11 mouse cellular contexts compared by ENCODE assay signal in genomic region chr11:94929599-94929998, GRCm38 (mm10). TPM values are rescaled to one million over a fixed set of nuclear protein-coding genes. Genes with fewer than 3 reads are reported as not detected.
DNase-seq lines count a peak whose midpoint lies in the region; ATAC-seq and TF ChIP-seq lines count a peak whose summit lies in the region.
"Had no signal": no experiment of that assay in that cellular context is flagged by ENCODE, and none has a peak within 500 bp of the region (broad histone marks: within the 10 kb centered on the region; RNA-seq: fewer than 3 reads in every experiment).

No protein-coding gene starts in this region.

- TF ChIP-seq EP300 in heart, postnatal 0 days (IDR thresholded peaks at IDR 0.05; ENCODE audit: low read depth), result no peak

- ATAC-seq in lung, embryonic 14.5 days (ENCODE audit: insufficient read depth), result no peak; the same call in 1 of the 2 replicates
- no peak for ATAC-seq in heart, postnatal 0 days (ENCODE audit: insufficient read depth, low read depth)
- ATAC-seq in midbrain, embryonic 14.5 days (ENCODE audit: low FRiP score, low TSS enrichment), result no peak

- 23% methylated on average over 9 of the region's 9 CpGs for WGBS in lung, embryonic 14.5 days
- 37% methylated on average over 9 of the region's 9 CpGs for WGBS in heart, postnatal 0 days
- 50% methylated on average over 9 of the region's 9 CpGs for WGBS in midbrain, embryonic 14.5 days

- intact Hi-C loops in gastrocnemius, adult 2 months (cut with DNase I), result no loop called here

- no peaks in the 10 kb centered on the region for H3K9me3 ChIP-seq in lung, embryonic 14.5 days (ENCODE audit: low read depth, low read length)
- H3K9me3 ChIP-seq in heart, postnatal 0 days (replicated peaks; ENCODE audit: control insufficient read depth, low read length), result no peaks in the 10 kb centered on the region
- no peaks in the 10 kb centered on the region for H3K9me3 ChIP-seq in midbrain, embryonic 14.5 days (ENCODE audit: control insufficient read depth, low read length)

- no peaks in the 10 kb centered on the region for H3K36me3 ChIP-seq in lung, embryonic 14.5 days (ENCODE audit: insufficient read depth)
- H3K36me3 ChIP-seq in heart, postnatal 0 days (replicated peaks; ENCODE audit: control insufficient read depth, insufficient read depth, low read length), result no peaks in the 10 kb centered on the region
- H3K36me3 ChIP-seq in midbrain, embryonic 14.5 days (ENCODE audit: control insufficient read depth, insufficient read depth, low read length), result no peaks in the 10 kb centered on the region

- no peak for TF ChIP-seq CTCF in gastrocnemius, adult 2 months (IDR thresholded peaks at IDR 0.05)
- TF ChIP-seq CTCF in lung, embryonic 14.5 days (IDR thresholded peaks at IDR 0.05; ENCODE audit: low read depth), result no peak
- TF ChIP-seq CTCF in heart, postnatal 0 days (IDR thresholded peaks at IDR 0.05; ENCODE audit: low read depth), result no peak

- H3K27ac ChIP-seq in gastrocnemius, adult 2 months, result peak overlapping the region; percentile 87
- peak overlapping the region; percentile 97 for H3K27ac ChIP-seq in lung, embryonic 14.5 days (ENCODE audit: low read depth)
- peak overlapping the region; percentile 51 for H3K27ac ChIP-seq in heart, postnatal 0 days (ENCODE audit: low read depth)
- H3K27ac ChIP-seq in midbrain, embryonic 14.5 days (replicated peaks; ENCODE audit: low read depth, low read length), result no peak overlapping the region
- H3K27ac ChIP-seq: left cerebral cortex, adult 2 months had no signal

- peaks cover 44% of the 10 kb centered on the region for H3K4me1 ChIP-seq in lung, embryonic 14.5 days (ENCODE audit: insufficient read depth)
- peaks cover 18% of the 10 kb centered on the region for H3K4me1 ChIP-seq in heart, postnatal 0 days (ENCODE audit: control insufficient read depth, insufficient read depth)
- H3K4me1 ChIP-seq in midbrain, embryonic 14.5 days (ENCODE audit: control insufficient read depth, insufficient read depth, low read length), result peaks cover 6% of the 10 kb centered on the region; the same call in 1 of the 2 replicates

- H3K9ac ChIP-seq in lung, embryonic 14.5 days, result no peak overlapping the region
- no peak overlapping the region for H3K9ac ChIP-seq in heart, postnatal 0 days (replicated peaks; ENCODE audit: low read depth, low read length)
- no peak overlapping the region for H3K9ac ChIP-seq in midbrain, embryonic 14.5 days (replicated peaks; ENCODE audit: low read length)

- DNase-seq in gastrocnemius, adult 2 months, result no peak
- DNase-seq in gastrocnemius, postnatal 25 days, result no peak
- DNase-seq in lung, embryonic 14.5 days, result peak; percentile 68
- DNase-seq in lung, postnatal 36 days, result no peak
- DNase-seq in heart, postnatal 0 days (ENCODE audit: low spot score), result no peak
- peak; percentile 46 for DNase-seq in skeletal muscle tissue, adult 2 months (ENCODE audit: low read depth, low spot score)
- no peak for DNase-seq in ovary, postnatal 14 days (ENCODE audit: low spot score)
- no peak for DNase-seq in midbrain, embryonic 14.5 days

- H3K27me3 ChIP-seq in lung, embryonic 14.5 days (ENCODE audit: insufficient read depth, low read length), result no peaks in the 10 kb centered on the region
- H3K27me3 ChIP-seq in heart, postnatal 0 days (ENCODE audit: control insufficient read depth, insufficient read depth, low read length), result peaks cover 17% of the 10 kb centered on the region; the same call in 1 of the 2 replicates
- H3K27me3 ChIP-seq in midbrain, embryonic 14.5 days (ENCODE audit: control insufficient read depth, insufficient read depth, low read length), result no peaks in the 10 kb centered on the region; the same call in 1 of the 2 replicates

- peak overlapping the region; percentile 54 for H3K4me2 ChIP-seq in lung, embryonic 14.5 days
- H3K4me2 ChIP-seq in heart, postnatal 0 days (ENCODE audit: low read depth, low read length), result no peak overlapping the region
- no peak overlapping the region for H3K4me2 ChIP-seq in midbrain, embryonic 14.5 days (ENCODE audit: low read length)

- H3K4me3 ChIP-seq in gastrocnemius, adult 2 months, result 0 out of 2 replicates have a peak overlapping the region, but pooled peaks have one; percentile 3
- no peak overlapping the region for H3K4me3 ChIP-seq in lung, embryonic 14.5 days (ENCODE audit: low read depth, low read length)
- no peak overlapping the region for H3K4me3 ChIP-seq in heart, postnatal 0 days (ENCODE audit: low read depth, low read length)
- H3K4me3 ChIP-seq in midbrain, embryonic 14.5 days (replicated peaks; ENCODE audit: low read depth, low read length), result no peak overlapping the region
- H3K4me3 ChIP-seq: left cerebral cortex, adult 2 months had no signal

RNA-seq across cellular contexts. Expression of gene Col1a1, which starts 6.4 kb away (rescaled TPM):
- 100 to 1,000 TPM; 154 to 483 TPM for total RNA-seq in gastrocnemius, adult 2 months (2021)
- total RNA-seq in gastrocnemius, postnatal 25 days (2021), result 1,000 to 10,000 TPM; 1,080 to 1,200 TPM
- polyA plus RNA-seq in lung, embryonic 14.5 days (2014; fragmentation: Nextera tagmentation; extraction: Ambion mirVana), result 1,035 and 1,062 TPM in 2 replicates
- total RNA-seq in heart, postnatal 0 days (2014; rRNA removed; ENCODE audit: low replicate concordance), result 263 and 322 TPM in 2 replicates
- polyA plus RNA-seq in heart, postnatal 0 days (2015; fragmentation: Nextera tagmentation; extraction: Ambion mirVana), result 334 and 345 TPM in 2 replicates
- 0.98 and 64.7 TPM in 2 replicates for polyA plus RNA-seq in midbrain, embryonic 14.5 days (2014; fragmentation: Nextera tagmentation; extraction: Ambion mirVana)

RNA-seq across cellular contexts. Expression of gene Hils1, which starts 37.8 kb away (rescaled TPM):
- total RNA-seq in gastrocnemius, adult 2 months (2021), result not detected
- total RNA-seq in gastrocnemius, postnatal 25 days (2021), result not detected
- polyA plus RNA-seq in lung, embryonic 14.5 days (2014; fragmentation: Nextera tagmentation; extraction: Ambion mirVana), result not detected in 2 replicates
- total RNA-seq in heart, postnatal 0 days (2014; rRNA removed; ENCODE audit: low replicate concordance), result not detected in 2 replicates
- 0.27 TPM in 1 of 2 replicates, not detected in the other for polyA plus RNA-seq in heart, postnatal 0 days (2015; fragmentation: Nextera tagmentation; extraction: Ambion mirVana)
- not detected in 2 replicates for polyA plus RNA-seq in midbrain, embryonic 14.5 days (2014; fragmentation: Nextera tagmentation; extraction: Ambion mirVana)
- total RNA-seq: adrenal gland, postnatal 4 days; left cerebral cortex, adult 2 months had no signal
- polyA plus RNA-seq: midbrain, embryonic 16.5 days had no signal

RNA-seq across cellular contexts. Expression of gene Sgca, which starts 46.5 kb away (rescaled TPM):
- total RNA-seq in gastrocnemius, adult 2 months (2021), result 100 to 1,000 TPM; 252 to 278 TPM
- total RNA-seq in gastrocnemius, postnatal 25 days (2021), result 100 to 1,000 TPM; 255 to 276 TPM
- polyA plus RNA-seq in lung, embryonic 14.5 days (2014; fragmentation: Nextera tagmentation; extraction: Ambion mirVana), result 0.35 TPM in 1 of 2 replicates, not detected in the other
- 47.5 and 313 TPM in 2 replicates for total RNA-seq in heart, postnatal 0 days (2014; rRNA removed; ENCODE audit: low replicate concordance)
- 62.2 and 62.4 TPM in 2 replicates for polyA plus RNA-seq in heart, postnatal 0 days (2015; fragmentation: Nextera tagmentation; extraction: Ambion mirVana)
- polyA plus RNA-seq in midbrain, embryonic 14.5 days (2014; fragmentation: Nextera tagmentation; extraction: Ambion mirVana), result not detected in 2 replicates

Comparison
In these comparisons a context has a peak if more than half of its experiments do, and no peak if none do; other contexts are left out.
1. DNase-seq: peak in lung, embryonic 14.5 days (single experiment) and skeletal muscle tissue, adult 2 months (single experiment); none in gastrocnemius, adult 2 months (single experiment), gastrocnemius, postnatal 25 days (single experiment), lung, postnatal 36 days (single experiment), heart, postnatal 0 days (single experiment), ovary, postnatal 14 days (single experiment) and midbrain, embryonic 14.5 days (single experiment).